Mouse (Mus musculus): ENCODE measurements around the gene P3h1. TPM values are rescaled to one million over a fixed set of nuclear protein-coding genes. Genes with fewer than 3 reads are reported as not detected.
A peak's percentile ranks its signal among the peaks of the same experiment; 100 is the strongest.
"Not testable (repeated sequence)": the region's sequence is repeated elsewhere in the genome, so short reads cannot be mapped to it uniquely, and the experiment has no call there.

The P3h1 gene
- polyA plus RNA-seq, 1 experiment from 2014 or later: 9.9 TPM

- H3K9me3 ChIP-seq (replicated peaks; ENCODE audit: control insufficient read depth, low read length, poor library complexity, severe bottlenecking); H3K9ac ChIP-seq (ENCODE audit: low read depth, low read length); H3K4me2 ChIP-seq (ENCODE audit: low read length); H3K4me3 ChIP-seq (ENCODE audit: low read depth, low read length); H3K4me1 ChIP-seq (ENCODE audit: control insufficient read depth, insufficient read depth, low read length); H3K27ac ChIP-seq (ENCODE audit: low read length); H3K27me3 ChIP-seq (ENCODE audit: control insufficient read depth, insufficient read depth, low read depth, low read length); ATAC-seq: not testable (repeated sequence)
- 91% methylated on average over 15 of the region's 15 CpGs for WGBS
- H3K36me3 ChIP-seq (ENCODE audit: control insufficient read depth, insufficient read depth, low read length): peaks cover 30% of the 10 kb centered on the region
Observed at GRCm38 (mm10) chr4:119278784-119279183, 46.1 kb downstream of the P3h1 start.

- Histone ChIP-seq H3K9me3 (replicated peaks; ENCODE audit: control insufficient read depth, low read length, poor library complexity, severe bottlenecking) (no peaks in the 10 kb centered on the region), H3K27ac (ENCODE audit: low read length) (no peak overlapping the region), H3K27me3 (ENCODE audit: control insufficient read depth, insufficient read depth, low read depth, low read length) (no peaks in the 10 kb centered on the region), H3K9ac (ENCODE audit: low read depth, low read length) (no peak overlapping the region), H3K36me3 (ENCODE audit: control insufficient read depth, insufficient read depth, low read length) (peaks cover 9% of the 10 kb centered on the region; the same call in 1 of the 2 replicates), H3K4me1 (ENCODE audit: control insufficient read depth, insufficient read depth, low read length) (peaks cover 16% of the 10 kb centered on the region), H3K4me3 (ENCODE audit: low read depth, low read length) (no peak overlapping the region), H3K4me2 (ENCODE audit: low read length) (no peak overlapping the region)
- WGBS: 98% methylated on average over 1 of the region's 1 CpGs
- no peak for ATAC-seq
Observed at GRCm38 (mm10) chr4:119284861-119285260, 52.1 kb downstream of the P3h1 start.

GRCm38 (mm10) chr4:119285336-119285735 lies 52.6 kb downstream of the P3h1 start:
- Histone ChIP-seq H3K27me3 (ENCODE audit: control insufficient read depth, insufficient read depth, low read depth, low read length) (no peaks in the 10 kb centered on the region), H3K4me2 (ENCODE audit: low read length) (no peak overlapping the region), H3K36me3 (ENCODE audit: control insufficient read depth, insufficient read depth, low read length) (peaks cover 4% of the 10 kb centered on the region; the same call in 1 of the 2 replicates), H3K4me1 (ENCODE audit: control insufficient read depth, insufficient read depth, low read length) (peaks cover 19% of the 10 kb centered on the region), H3K9ac (ENCODE audit: low read depth, low read length) (no peak overlapping the region), H3K9me3 (replicated peaks; ENCODE audit: control insufficient read depth, low read length, poor library complexity, severe bottlenecking) (no peaks in the 10 kb centered on the region), H3K27ac (ENCODE audit: low read length) (no peak overlapping the region), H3K4me3 (ENCODE audit: low read depth, low read length) (no peak overlapping the region)
- WGBS: 87% methylated on average over 2 of the region's 2 CpGs
- no peak for ATAC-seq

DNA sequence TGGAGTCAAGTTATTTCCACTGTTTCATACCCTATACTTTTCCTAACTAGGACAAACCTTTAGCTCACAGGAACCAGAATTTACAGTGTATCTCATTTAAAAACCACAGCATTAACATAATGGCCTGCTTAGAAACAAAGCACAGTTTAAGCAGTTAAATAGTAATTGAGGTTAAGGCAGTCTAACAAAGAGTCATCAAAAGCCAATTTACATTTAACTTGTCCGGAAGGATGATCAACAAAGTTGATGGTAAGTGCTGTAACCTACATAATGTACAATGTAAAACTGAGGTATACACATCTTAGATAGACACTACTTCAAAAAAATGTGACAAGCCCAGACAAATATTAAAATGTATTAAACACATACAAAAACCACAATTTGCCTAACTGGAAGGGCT lies 59.2 kb downstream of the P3h1 start:
- Histone ChIP-seq H3K27ac (ENCODE audit: low read length) (no peak overlapping the region), H3K4me1 (ENCODE audit: control insufficient read depth, insufficient read depth, low read length) (peaks cover 40% of the 10 kb centered on the region)
- 85% methylated on average over 1 of the region's 1 CpGs for WGBS

DNA sequence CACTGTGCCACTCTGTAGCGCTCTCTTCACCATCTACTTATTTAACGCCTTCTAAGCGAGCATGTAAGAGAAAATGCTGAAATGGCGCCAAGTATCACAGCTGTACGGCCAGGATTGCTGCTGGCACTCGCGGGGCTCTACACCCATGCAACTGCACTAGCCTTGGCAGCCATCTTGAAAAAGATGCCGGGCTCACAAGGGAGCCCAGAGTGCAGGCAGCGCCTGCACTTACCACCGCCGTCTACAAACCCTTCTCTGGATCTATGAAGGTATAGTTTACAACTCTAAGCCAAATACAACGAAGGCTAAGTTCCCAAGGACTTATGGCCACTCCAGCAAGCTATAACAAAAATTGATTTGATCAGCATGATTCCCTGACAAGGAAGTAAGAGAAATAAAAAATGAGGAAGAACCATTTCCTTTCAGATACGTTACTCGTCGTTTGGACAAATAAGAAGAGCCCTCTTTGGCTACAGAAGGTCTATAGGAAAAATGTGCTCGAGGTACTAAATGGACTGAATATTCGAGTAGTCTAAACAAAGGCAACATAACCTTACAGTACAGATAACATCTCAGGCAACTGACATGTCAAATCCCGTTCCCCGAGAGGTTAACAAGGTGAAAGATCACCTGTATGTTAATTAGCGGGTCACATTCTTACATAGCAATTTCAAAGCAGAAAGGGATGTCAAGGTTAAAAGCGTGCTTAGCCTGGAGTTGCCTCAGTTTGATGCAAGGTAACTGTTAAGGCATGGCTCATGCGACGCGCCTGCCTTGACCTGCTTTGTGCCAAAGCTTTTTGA lies 60.3 kb downstream of the P3h1 start:
- peak overlapping the region; percentile 93 for H3K4me3 ChIP-seq (ENCODE audit: low read depth, low read length)
- peak overlapping the region; percentile 73 for H3K4me2 ChIP-seq (ENCODE audit: low read length)
- under 1% methylated on average over 24 of the region's 24 CpGs for WGBS
- H3K9me3 ChIP-seq (replicated peaks; ENCODE audit: control insufficient read depth, low read length, poor library complexity, severe bottlenecking): no peaks in the 10 kb centered on the region
- H3K9ac ChIP-seq (ENCODE audit: low read depth, low read length): peak overlapping the region; percentile 89
- H3K27me3 ChIP-seq (ENCODE audit: control insufficient read depth, insufficient read depth, low read depth, low read length): no peaks in the 10 kb centered on the region
- 0 out of 2 replicates have a peak, but pooled peaks have one; percentile 23 for ATAC-seq
- H3K4me1 ChIP-seq (ENCODE audit: control insufficient read depth, insufficient read depth, low read length): peaks cover 35% of the 10 kb centered on the region
- peak overlapping the region; percentile 91 for H3K27ac ChIP-seq (ENCODE audit: low read length)
- H3K36me3 ChIP-seq (ENCODE audit: control insufficient read depth, insufficient read depth, low read length): no peaks in the 10 kb centered on the region

More for the DNA sequence above, 59.2 kb downstream of the P3h1 start:
- H3K27me3 ChIP-seq (ENCODE audit: control insufficient read depth, insufficient read depth, low read depth, low read length): no peaks in the 10 kb centered on the region
- peak overlapping the region; percentile 73 for H3K4me2 ChIP-seq (ENCODE audit: low read length)
- H3K9me3 ChIP-seq (replicated peaks; ENCODE audit: control insufficient read depth, low read length, poor library complexity, severe bottlenecking): no peaks in the 10 kb centered on the region
- H3K4me3 ChIP-seq (ENCODE audit: low read depth, low read length): peak overlapping the region; percentile 93
- H3K9ac ChIP-seq (ENCODE audit: low read depth, low read length): peak overlapping the region; percentile 89
- H3K36me3 ChIP-seq (ENCODE audit: control insufficient read depth, insufficient read depth, low read length): no peaks in the 10 kb centered on the region
- no peak for ATAC-seq

DNA sequence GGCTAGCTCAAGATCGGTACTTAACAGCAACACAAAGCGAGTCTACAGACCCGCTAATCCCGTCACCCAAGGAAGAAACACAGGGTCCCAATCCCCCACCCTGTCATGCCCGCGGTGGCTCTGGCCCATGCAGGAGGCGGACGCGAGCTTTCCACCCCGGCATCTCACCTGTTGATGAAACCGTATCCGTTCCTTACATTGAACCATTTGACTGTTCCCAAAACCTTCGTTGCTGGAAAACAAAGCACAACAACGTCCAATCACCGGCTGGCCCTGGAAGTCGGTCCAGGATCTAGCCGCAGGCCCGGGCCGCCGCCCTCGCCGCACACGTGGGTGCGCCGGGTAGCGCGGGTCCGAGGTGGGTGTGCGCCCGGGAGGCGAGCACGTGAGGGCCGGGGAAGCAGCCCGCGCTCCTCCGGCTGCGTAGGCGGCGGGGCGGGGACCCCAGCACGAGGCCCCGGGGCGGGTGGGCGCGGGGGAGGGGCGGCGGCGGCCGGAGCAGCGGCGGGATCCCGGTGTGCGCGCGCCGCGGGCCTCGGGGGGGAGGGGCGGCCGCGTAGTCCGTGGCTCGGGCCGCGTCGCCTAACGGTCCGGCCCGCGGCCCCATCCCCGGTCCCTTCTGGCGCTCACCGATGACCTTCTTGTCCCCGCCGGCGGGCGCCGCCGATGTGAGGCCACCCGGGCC lies 61.0 kb downstream of the P3h1 start:
- ATAC-seq: peak; percentile 16

GRCm38 (mm10) chr4:119294415-119295133 lies 61.9 kb downstream of the P3h1 start, which contains the start of gene Ybx1:
Gene Ybx1, minus strand, starts transcription at chr4:119294604.
- 0% methylated on average over 61 of the region's 61 CpGs for WGBS
- peak within 1 kb of the TSS; percentile 93 for H3K4me3 ChIP-seq (ENCODE audit: low read depth, low read length)
- peak within 1 kb of the TSS; percentile 89 for H3K4me2 ChIP-seq (ENCODE audit: low read length)
- H3K27me3 ChIP-seq (ENCODE audit: control insufficient read depth, insufficient read depth, low read depth, low read length): no peaks in the 10 kb centered on the region
- no peaks in the 10 kb centered on the region for H3K36me3 ChIP-seq (ENCODE audit: control insufficient read depth, insufficient read depth, low read length)
- peak within 1 kb of the TSS; percentile 97 for H3K27ac ChIP-seq (ENCODE audit: low read length)
- H3K9ac ChIP-seq (ENCODE audit: low read depth, low read length): peak within 1 kb of the TSS; percentile 89
- no peaks in the 10 kb centered on the region for H3K9me3 ChIP-seq (replicated peaks; ENCODE audit: control insufficient read depth, low read length, poor library complexity, severe bottlenecking)
- peak; percentile 99 for ATAC-seq
- H3K4me1 ChIP-seq (ENCODE audit: control insufficient read depth, insufficient read depth, low read length): peaks cover 35% of the 10 kb centered on the region

More for the DNA sequence above, 61.0 kb downstream of the P3h1 start:
- WGBS: under 1% methylated on average over 36 of the region's 80 CpGs
- H3K9ac ChIP-seq (ENCODE audit: low read depth, low read length): peak overlapping the region; percentile 89
- H3K4me3 ChIP-seq (ENCODE audit: low read depth, low read length): peak overlapping the region; percentile 93
- no peaks in the 10 kb centered on the region for H3K27me3 ChIP-seq (ENCODE audit: control insufficient read depth, insufficient read depth, low read depth, low read length)
- peaks cover 35% of the 10 kb centered on the region for H3K4me1 ChIP-seq (ENCODE audit: control insufficient read depth, insufficient read depth, low read length)
- no peaks in the 10 kb centered on the region for H3K36me3 ChIP-seq (ENCODE audit: control insufficient read depth, insufficient read depth, low read length)
- peak overlapping the region; percentile 73 for H3K4me2 ChIP-seq (ENCODE audit: low read length)
- H3K9me3 ChIP-seq (replicated peaks; ENCODE audit: control insufficient read depth, low read length, poor library complexity, severe bottlenecking): no peaks in the 10 kb centered on the region
- peak overlapping the region; percentile 91 for H3K27ac ChIP-seq (ENCODE audit: low read length)

- H3K9me3 ChIP-seq (replicated peaks; ENCODE audit: control insufficient read depth, low read length, poor library complexity, severe bottlenecking): no peaks in the 10 kb centered on the region
- H3K27me3 ChIP-seq (ENCODE audit: control insufficient read depth, insufficient read depth, low read depth, low read length): no peaks in the 10 kb centered on the region
- peak overlapping the region; percentile 93 for H3K4me3 ChIP-seq (ENCODE audit: low read depth, low read length)
- H3K27ac ChIP-seq (ENCODE audit: low read length): peak overlapping the region; percentile 97
- H3K36me3 ChIP-seq (ENCODE audit: control insufficient read depth, insufficient read depth, low read length): no peaks in the 10 kb centered on the region
- peaks cover 32% of the 10 kb centered on the region for H3K4me1 ChIP-seq (ENCODE audit: control insufficient read depth, insufficient read depth, low read length)
- 8% methylated on average over 6 of the region's 6 CpGs for WGBS
- peak overlapping the region; percentile 89 for H3K4me2 ChIP-seq (ENCODE audit: low read length)
- no peak for ATAC-seq
- peak overlapping the region; percentile 89 for H3K9ac ChIP-seq (ENCODE audit: low read depth, low read length)
Observed at GRCm38 (mm10) chr4:119295134-119295453, 62.4 kb downstream of the P3h1 start.
